Mouse (Mus musculus) frontal cortex, adult 2 months (tissue): ENCODE measurements at regions not wholly inside any gene's neighbourhood (a gene's known extent, or its start where the extent isn't known, plus 50 kb on each side); places are given as distances from the start of the nearest gene placed in this dataset.

ENCODE experiments used
- DNase-seq, 2 experiments: peaks; one replicate each; pipeline ENCODE4 v3.0.0; 2022; ENCODE audit warnings: low spot score in 1 of 2; ENCODE audit errors: extremely low spot score in 1 of 2

- DNase-seq, result no peak
These were observed 541.8 kb downstream of the Edem1 start for GRCm38 (mm10) chr6:109370286-109370685.

GRCm38 (mm10) chr6:109371931-109372330 is 543.5 kb downstream of the Edem1 start:
- DNase-seq, result no peak

DNA sequence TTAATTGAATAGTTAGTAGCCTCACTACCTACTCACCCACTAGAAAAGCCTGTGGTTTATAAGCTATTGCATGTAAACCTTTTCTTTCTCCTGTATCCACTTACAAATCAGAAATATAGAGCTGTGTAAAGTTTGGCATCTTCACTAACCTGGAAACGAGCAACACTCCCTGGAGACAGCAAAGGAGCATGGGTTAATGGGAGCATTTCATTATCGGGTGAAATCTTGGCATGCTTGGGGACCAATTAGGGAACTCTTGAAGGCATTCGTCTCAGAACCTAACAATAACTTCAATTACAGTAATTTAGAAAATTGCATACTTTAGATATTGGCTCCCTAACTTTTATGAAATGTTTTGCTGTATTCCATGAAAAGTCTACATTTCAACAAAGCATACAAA is 558.8 kb downstream of the Edem1 start:
- DNase-seq, result no peak

DNA sequence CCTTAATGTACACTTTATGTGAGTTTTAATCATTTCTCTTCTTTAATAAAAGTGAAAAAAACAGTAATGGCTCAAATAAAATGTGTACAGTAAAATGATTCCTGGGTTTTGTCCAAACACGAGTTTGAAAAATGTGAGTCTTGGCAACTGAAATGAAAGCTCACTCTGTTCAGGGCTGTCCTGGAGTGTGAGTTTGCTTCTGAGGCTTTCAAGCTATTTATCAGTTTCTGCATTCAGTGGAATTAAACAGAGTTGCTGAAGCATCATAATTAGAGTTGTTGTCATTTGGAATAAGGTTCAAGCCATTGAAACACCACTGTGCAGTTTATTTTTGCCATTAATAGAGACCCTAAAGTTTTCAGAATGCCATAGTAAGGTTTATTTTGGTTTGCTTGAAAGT is 561.3 kb downstream of the Edem1 start:
- no peak for DNase-seq

DNA sequence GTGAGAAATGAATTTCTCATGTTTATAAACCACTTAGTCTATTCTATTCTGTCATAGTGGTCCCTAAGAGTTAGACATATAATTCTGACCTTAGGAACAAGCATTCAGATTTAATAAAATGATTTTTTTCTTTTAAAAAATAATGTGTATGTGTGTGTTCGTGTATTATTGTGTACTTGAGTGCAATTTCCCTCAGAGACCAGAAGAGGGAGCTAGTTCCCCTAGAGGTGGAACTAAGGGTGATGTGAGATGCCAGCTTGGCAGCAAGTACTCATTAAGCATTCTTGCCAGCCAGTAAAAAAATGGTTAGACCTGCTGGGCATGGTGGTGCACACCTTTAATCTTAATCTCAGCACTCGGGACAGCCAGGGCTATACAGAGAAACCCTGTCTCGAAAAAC is 570.2 kb downstream of the Edem1 start:
- DNase-seq, result peak in 1 of 2 experiments; percentile 1

GRCm38 (mm10) chr6:109419505-109420239 is 591.2 kb downstream of the Edem1 start:
- DNase-seq, result no peak

- no peak for DNase-seq
These were observed 605.2 kb downstream of the Edem1 start for GRCm38 (mm10) chr6:109433596-109433995.
